Mouse (Mus musculus) G1E (cell line): ENCODE measurements around the gene Man1a2.

ENCODE experiments used
- CTCF ChIP-seq: IDR thresholded peaks from 2 replicates; pipeline ENCODE4 v1.5.1; 2012; ENCODE audit warnings: low read depth, low read length, inconsistent platforms, mixed read lengths
- GATA1 ChIP-seq: IDR thresholded peaks from 2 replicates; pipeline ENCODE4 v1.6.1; 2012; ENCODE audit warnings: borderline replicate concordance, low read length, inconsistent platforms, mixed read lengths
- GATA2 ChIP-seq: IDR thresholded peaks from 2 replicates; pipeline ENCODE4 v1.6.1; 2012; ENCODE audit warnings: low read depth, low read length, inconsistent platforms, borderline replicate concordance
- POLR2AphosphoS5 ChIP-seq: IDR thresholded peaks from 2 replicates; pipeline ENCODE4 v1.6.1; 2012; ENCODE audit warnings: low read depth, low read length, inconsistent platforms; ENCODE audit not compliant: insufficient replicate concordance
- TAL1 ChIP-seq: conservative IDR thresholded peaks from 2 replicates; pipeline ENCODE4 v1.6.1; 2012; ENCODE audit warnings: low read depth, low read length, inconsistent platforms, mixed read lengths

DNA sequence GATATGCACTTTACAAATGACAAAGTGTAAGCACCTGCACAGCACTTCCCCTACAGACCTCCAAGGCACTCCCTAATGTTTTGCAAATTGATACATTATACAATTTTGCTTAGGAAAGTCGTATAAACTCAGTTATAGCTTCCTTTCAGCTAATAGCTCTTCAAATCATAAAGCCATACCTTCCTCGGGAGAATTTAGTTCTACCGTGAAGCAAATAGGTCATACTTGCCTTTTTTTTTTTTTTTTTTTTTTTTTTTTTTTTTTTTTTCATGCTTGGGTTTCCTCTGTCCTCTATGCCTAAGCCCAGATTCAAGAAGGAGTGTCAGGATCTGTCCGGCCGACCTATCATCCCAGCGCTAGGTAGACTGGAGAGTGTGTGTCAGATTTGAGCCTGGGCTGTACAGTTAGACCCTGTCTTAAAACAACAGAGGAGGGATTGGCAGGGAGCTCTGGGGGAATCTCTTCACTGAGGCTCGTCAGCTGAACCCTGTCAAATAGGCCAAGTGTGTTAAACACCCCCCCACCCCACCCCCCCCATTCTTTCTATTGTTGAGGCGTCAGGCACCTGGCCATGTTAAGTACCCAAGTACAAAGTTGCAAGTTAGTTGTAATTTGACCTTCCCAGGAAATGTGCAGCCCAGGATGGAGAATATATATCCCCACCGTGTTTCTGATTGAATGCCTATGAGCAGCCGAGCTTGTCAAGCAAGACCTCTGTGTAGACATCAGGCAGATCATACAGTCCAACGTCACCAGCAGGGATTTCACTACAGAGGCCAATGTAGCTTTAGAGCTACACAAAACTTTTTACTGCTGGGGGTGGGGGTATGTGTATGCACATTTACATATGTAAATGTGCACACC is 28.1 kb upstream of the Man1a2 start:
- TF ChIP-seq GATA2 (no peak), CTCF (no peak), GATA1 (no peak), TAL1 (no peak), POLR2AphosphoS5 (no peak)
